Mouse (Mus musculus): ENCODE measurements around the gene Bag5.

DNA sequence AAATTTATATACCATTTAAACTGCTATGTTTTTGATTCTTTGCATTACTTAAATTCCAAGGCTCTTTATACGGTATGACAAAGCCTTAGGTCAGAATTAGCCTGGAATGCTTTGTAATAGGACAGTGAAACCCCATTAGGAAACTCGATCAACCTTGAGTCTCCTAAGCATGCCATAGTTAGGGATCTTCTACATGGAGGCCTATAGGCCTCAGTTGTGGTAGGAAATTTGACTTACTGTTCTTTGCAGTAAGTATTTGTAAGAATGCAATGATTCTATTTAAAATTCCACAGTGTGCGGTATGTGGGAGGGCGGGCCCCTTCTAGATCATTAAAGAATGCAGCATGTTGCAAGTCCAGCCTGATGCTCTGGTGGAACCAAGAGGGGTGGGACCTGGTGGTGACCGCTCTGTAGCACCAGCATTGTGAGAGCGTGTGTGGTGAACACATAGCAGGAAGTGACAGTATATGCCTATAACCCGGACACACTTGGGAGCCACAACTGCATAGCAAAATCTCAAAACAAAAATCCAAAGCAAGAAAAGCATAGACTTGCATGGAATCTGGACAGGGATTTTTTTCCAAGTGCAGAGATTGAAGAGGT lies 47.4 kb upstream of the Bag5 start:
- no peak for TF ChIP-seq CTCF (IDR thresholded peaks at IDR 0.05; ENCODE audit: borderline replicate concordance, extremely low read depth, insufficient read depth, insufficient read length)
- TF ChIP-seq POLR2A (IDR thresholded peaks at IDR 0.05; ENCODE audit: borderline replicate concordance, extremely low read depth, insufficient read depth, insufficient read length, poor library complexity, severe bottlenecking) = no peak
